Mouse (Mus musculus) lung, adult 18-20 months (tissue): ENCODE results near the gene Nmb.
"Not testable (repeated sequence)": the region's sequence is repeated elsewhere in the genome, so short reads cannot be mapped to it uniquely, and the experiment has no call there.

Source experiments
- DNase-seq, 2 experiments: peaks; one replicate each; pipeline ENCODE4 v3.0.0; 2022; ENCODE audit warnings: mixed read lengths in 2 of 2

Nmb gene

GRCm38 (mm10) chr7:80904921-80905515 lies at the start of gene Nmb:
Gene Nmb (minus strand): TSS chr7:80905076.
- peak; percentile 60 to 77 for DNase-seq

GRCm38 (mm10) chr7:80954251-80954650 lies 49.4 kb upstream of the Nmb start:
- DNase-seq: no peak

GRCm38 (mm10) chr7:80952140-80952539 lies 47.3 kb upstream of the Nmb start:
- DNase-seq: no peak

- no peak for DNase-seq
Measured at GRCm38 (mm10) chr7:80951461-80951860, 46.6 kb upstream of the Nmb start.

GRCm38 (mm10) chr7:80947445-80948350 lies 42.8 kb upstream of the Nmb start, which contains the start of gene Sec11a:
Gene Sec11a (minus strand): TSS chr7:80947780.
- peak; percentile 93 to 95 for DNase-seq

- no peak for DNase-seq
Measured at GRCm38 (mm10) chr7:80939808-80940207, 34.9 kb upstream of the Nmb start.

GRCm38 (mm10) chr7:80937304-80937666 lies 32.4 kb upstream of the Nmb start:
- not testable (repeated sequence) for DNase-seq

GRCm38 (mm10) chr7:80936617-80937303 lies 31.9 kb upstream of the Nmb start:
- DNase-seq: not testable (repeated sequence)

- DNase-seq: no peak
Measured at GRCm38 (mm10) chr7:80935834-80936233, 31.0 kb upstream of the Nmb start.

- no peak for DNase-seq
Measured at GRCm38 (mm10) chr7:80932777-80933176, 27.9 kb upstream of the Nmb start.

GRCm38 (mm10) chr7:80931618-80932207 lies 26.8 kb upstream of the Nmb start:
- DNase-seq: no peak

GRCm38 (mm10) chr7:80923165-80923564 lies 18.3 kb upstream of the Nmb start:
- no peak for DNase-seq

- no peak for DNase-seq
Measured at GRCm38 (mm10) chr7:80919647-80920008, 14.8 kb upstream of the Nmb start.

GRCm38 (mm10) chr7:80918982-80919646 lies 14.2 kb upstream of the Nmb start:
- DNase-seq: no peak

GRCm38 (mm10) chr7:80917916-80918465 lies 13.1 kb upstream of the Nmb start:
- DNase-seq: no peak

GRCm38 (mm10) chr7:80912496-80912895 lies 7.6 kb upstream of the Nmb start:
- no peak for DNase-seq

- no peak for DNase-seq
Measured at GRCm38 (mm10) chr7:80911053-80911452, 6.2 kb upstream of the Nmb start.

- no peak for DNase-seq
Measured at GRCm38 (mm10) chr7:80903625-80904422, 1.1 kb downstream of the Nmb start.

GRCm38 (mm10) chr7:80901541-80902274 lies 3.2 kb downstream of the Nmb start:
- no peak for DNase-seq

GRCm38 (mm10) chr7:80900944-80901501 lies 3.9 kb downstream of the Nmb start, which contains the start of gene Wdr73:
Gene Wdr73 (minus strand): TSS chr7:80901269.
- DNase-seq: peak; percentile 90 to 94
